Mouse (Mus musculus): Measurements from ENCODE around the gene 1520401A03Rik.
A peak's percentile ranks its signal among the peaks of the same experiment; 100 is the strongest.
"Not testable (repeated sequence)": the region's sequence is repeated elsewhere in the genome, so short reads cannot be mapped to it uniquely, and the experiment has no call there.

1520401A03Rik gene

DNA sequence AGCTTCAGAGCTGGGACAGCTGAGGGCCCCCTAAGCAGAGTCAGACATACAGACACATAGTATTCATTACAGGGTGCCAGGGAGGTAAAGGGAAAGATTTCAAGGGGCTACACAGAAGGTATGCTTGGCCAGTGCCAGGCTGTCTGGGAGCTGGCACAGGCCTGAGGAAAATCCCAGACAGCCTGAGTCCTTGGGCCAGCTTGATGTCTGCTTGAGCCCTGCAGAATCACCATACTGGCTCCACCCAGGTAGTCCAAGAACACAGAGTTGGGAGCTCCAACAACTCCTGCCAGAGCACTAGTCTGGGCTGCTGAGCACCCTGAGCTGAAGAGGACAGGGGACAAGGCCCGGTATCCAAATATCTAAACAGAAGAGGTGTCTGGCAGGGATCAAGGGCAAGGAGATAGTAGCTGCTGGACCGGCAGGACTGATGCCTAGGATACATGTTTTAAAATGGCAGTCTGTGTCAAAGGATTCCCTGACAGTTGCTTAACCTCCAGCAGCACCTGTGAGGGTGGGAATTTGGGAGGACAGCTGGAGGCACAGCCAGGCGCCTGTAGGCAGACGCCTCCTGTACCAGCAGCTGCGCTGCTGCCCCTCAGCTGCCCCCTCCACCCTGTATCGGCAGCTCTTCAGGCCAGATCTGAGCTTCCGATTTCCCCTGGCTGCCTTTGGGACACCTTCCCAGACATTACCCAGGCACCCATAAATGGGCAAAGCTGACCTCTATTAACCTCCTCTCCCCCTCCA, at the start of gene 1520401A03Rik:
TSS of gene 1520401A03Rik (minus strand) at position 408 of the 750 bp plus-strand sequence.
- no peak for DNase-seq (ENCODE audit: extremely low read depth, insufficient read length, low spot score)

DNA sequence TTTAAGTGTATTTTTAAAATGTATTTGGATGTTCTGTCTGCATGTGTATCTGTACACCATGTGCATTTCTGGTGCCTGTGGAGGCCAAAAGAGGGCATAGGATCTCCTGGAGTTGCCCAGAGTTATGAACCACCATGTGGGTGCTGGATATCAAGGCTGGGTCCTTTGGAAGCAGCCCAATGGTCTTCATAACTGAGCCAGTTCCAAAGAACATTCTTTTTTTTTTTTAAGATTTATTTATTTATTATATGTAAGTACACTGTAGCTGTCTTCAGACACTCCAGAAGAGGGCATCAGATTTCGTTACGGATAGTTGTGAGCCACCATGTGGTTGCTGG, 49.6 kb upstream of the 1520401A03Rik start:
- not testable (repeated sequence) for DNase-seq (ENCODE audit: extremely low read depth, insufficient read length, low spot score)

DNA sequence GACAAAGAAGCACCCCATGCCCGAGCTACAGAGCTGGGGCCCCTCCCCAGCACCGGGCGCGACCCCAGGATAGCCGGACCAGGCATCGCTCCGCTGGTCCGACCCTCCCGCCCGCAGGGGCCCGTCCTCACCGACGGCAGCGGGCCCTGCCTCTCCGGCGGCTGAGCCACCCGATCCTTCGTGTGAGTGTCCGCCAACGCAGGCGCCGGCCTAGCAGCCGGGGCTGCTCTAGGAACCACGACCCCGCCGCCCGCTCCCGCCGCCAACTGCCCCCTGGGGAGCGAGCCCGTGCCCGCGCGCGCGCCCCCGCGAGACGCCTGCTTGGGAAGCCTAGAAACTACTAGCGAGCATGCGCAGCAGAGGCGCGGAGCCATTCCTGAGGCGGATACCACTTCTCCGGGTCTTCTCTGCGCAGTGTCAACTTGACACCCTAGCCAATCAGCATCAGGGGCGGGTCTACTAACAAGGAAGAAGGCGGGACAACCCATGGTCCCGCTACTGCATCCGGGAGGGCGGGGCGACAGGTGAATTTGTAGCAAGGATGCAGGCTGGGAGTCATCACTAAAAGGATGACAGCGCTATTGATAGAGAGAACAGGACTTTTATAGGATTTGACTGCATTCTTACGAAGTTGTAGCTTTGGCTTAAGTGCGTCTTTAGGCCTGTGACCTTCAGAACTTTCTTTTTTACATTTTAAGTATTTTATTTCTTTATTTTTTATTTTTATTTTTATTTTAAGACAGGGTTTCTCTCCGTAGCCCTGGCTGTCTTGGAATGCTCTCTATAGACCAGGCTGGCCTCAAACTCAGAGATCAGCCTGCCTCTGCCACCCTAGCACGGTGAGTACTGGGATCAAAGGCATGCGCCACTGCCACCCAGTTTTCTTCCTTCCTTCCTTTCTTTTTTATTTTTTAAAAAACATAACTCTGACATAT, 49.0 kb upstream of the 1520401A03Rik start, which contains the start of gene Flywch1:
TSS of gene Flywch1 (minus strand) at position 319 of the 935 bp plus-strand sequence.
- DNase-seq (ENCODE audit: extremely low read depth, insufficient read length, low spot score) = peak; percentile 94

DNA sequence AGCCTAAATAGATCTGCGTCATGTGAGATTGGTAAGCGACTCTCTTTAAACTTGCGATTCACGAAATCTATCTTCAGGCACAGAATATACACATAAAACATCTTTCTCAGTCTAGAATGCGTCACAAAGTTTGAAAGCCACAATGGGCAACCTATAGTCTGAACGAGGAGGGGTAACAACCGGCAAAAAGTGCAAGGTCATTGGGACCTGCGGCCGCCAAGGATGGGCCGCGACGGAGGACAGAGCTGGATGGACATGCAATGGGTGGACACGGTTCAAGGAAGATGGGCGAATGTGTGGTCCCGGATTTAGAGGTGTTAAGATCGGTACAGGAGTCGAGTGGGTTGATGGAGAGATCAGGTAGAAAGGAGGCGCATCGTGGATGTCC, 48.3 kb upstream of the 1520401A03Rik start:
- no peak for DNase-seq (ENCODE audit: extremely low read depth, insufficient read length, low spot score)

DNA sequence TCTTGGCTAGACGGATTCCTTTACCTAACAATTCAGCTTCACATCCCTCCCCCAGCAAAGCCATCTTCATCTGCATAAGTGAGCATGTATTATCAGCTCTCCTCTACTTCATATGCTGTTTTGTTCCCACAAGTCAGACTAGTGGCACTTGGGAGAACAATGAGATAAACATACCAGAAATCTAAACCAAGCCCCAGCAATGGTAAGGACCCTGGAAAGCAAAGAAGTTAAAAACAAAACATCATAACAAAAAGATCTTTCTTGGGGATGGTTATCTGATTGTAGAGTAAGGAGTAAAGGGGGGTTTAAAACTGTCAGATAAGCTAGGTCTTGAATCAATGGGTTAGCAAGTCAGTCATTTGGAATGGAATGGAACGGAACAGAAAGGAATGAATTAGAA, 47.9 kb upstream of the 1520401A03Rik start:
- no peak for DNase-seq (ENCODE audit: extremely low read depth, insufficient read length, low spot score)

DNA sequence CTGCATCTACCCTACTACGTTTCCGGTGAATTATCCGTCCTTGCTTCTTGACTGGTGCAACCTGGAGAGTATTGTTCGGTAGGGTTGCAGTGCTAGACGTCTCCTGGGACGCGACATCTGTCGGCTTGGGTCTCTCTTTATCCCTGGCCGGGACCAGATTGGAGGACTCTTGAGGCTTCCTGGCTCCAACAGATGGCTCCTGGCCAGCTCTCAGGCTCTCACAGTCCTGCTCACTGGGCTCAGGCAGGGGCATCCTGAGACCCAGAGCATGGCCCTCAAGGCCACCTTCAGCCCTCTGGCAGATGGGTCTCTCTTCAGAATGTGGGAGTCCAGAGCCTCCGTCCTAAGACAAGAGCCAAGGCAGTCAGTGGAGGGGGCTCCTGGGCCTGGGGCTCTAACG, 40.4 kb upstream of the 1520401A03Rik start:
- DNase-seq (ENCODE audit: extremely low read depth, insufficient read length, low spot score) = no peak

DNA sequence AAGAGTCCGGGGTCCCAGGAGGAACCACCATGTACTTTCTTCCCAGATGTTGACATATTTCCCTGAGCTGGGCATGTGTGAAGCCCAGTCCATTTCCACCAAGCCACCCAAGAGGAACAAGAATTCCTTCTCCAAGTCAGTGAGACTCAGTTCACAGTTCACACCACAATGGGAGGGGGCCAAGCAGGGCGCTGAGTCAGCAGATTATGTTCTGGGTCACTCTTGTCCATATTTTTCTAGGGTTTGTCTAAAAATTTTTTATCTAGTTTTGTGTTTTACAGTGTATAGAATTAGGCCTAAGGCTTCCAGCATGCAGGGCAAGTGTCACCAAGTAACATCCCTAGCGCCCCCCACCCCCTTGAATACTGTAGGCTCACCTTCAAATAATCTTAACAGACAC, 38.6 kb upstream of the 1520401A03Rik start:
- DNase-seq (ENCODE audit: extremely low read depth, insufficient read length, low spot score) = no peak

DNA sequence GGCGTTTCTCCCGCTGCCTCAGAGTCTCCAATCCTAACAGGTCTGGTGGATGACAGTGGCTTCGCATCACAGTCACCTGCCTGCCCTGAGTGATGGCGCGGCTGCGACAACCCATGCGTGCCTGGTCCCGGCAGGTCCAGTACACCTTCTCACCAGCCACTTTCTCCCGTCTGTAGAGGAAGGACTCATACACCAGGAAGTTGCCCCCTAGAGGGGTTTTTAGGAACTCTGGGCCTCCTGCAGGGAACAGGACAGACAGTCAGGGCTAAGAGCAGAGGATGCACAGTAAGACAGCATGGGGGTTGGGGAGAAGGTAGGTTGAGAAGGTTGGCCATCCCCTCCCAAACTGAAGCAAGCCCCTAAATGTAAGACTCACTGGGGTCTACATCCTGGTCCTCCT, 37.6 kb upstream of the 1520401A03Rik start:
- no peak for DNase-seq (ENCODE audit: extremely low read depth, insufficient read length, low spot score)

DNA sequence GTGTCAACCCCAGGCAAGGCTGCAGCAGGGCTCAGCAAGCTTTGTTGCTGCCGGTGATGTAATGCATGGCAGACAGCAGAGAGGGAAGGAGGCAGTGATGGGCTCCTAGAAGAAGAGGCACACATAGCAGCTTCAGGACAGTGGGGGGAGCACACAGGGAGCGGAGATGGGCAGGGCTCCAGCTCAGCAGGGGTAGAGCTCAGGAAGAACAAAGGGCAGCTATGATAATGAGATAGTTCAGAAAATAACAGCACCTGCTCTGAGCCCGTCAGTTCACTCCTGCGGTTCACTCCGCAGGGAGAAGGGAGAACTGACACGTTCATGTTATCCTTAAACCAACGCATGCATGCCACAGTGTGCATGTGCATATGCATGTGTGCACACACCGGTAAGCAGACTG, 36.2 kb upstream of the 1520401A03Rik start:
- no peak for DNase-seq (ENCODE audit: extremely low read depth, insufficient read length, low spot score)

DNA sequence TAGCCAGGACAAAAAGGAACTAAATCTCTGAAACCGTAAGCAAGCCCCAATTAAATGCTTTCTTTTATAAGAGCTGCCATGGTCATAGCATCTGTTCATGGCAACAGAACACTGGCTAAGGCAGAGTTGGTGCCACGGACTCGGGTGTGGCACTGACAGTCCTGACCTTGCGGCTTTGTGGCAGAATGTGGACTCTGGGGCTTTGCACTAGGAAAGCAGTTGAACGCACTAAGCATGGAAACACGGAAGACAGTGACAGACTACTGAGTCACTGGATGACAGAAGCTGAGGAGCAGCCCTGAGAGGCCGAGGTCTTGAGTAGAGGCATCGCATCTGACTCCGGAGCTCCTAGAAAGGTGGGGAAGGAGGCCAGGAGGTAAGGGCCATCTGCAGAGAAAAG, 35.0 kb upstream of the 1520401A03Rik start:
- DNase-seq (ENCODE audit: extremely low read depth, insufficient read length, low spot score) = peak; percentile 63

DNA sequence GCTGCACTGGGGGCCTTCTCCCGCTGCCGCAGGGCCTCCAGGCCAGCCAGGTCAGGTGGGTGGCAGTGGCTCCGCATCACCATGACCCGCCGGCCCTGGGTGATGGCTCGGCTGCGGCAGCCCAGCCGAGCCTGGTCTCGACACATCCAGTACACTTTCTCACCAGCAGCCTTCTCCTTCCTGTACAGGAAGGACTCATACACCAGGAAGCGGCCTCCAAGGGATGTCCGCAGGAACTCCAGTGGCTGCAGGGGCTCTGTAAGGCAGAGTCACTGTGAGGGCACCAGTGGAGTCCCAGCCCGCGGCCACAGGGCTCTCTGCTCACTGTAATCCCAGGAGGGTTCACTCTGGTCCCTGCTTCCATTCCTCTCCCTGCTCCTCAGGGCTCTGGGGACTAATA, 33.1 kb upstream of the 1520401A03Rik start:
- DNase-seq (ENCODE audit: extremely low read depth, insufficient read length, low spot score) = no peak

DNA sequence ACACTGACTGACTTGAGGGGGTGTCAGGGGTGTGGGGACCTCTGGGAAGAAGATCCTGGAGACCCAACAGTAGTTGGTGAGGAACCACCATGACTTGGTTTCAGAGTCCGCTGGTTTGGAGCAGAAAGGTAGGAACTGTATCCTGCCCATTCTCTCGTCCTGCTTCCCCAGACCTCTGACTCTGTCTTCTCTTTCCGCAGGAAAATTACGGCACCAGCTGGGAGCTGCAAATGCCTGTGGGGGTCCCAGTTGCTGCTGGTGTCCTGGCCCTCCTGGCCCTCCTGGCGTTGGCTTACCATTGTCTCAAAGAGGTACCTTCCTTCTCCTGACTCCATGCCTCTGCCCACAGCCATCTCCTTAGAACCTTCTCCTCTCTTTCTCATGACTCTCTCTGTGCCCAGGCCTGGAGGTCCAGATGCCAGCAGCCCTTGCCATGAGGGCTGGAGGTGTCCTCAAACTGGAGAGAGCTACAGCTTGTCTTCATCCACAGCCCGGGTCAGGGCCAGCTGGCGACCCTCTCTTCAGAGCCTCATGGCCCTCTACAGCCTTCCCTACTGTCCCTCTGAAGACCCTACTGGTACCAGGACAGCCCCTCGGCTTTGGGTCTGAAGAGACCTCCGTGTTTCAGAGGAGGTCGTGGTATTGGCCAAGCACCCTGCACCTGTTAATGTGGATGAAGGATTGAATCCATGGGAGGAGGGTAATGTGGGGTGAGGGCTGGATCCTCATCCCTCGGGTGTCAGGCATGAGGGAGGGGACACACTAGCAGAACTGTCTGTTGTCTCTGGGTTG, 27.0 kb upstream of the 1520401A03Rik start:
- DNase-seq (ENCODE audit: extremely low read depth, insufficient read length, low spot score) = no peak

DNA sequence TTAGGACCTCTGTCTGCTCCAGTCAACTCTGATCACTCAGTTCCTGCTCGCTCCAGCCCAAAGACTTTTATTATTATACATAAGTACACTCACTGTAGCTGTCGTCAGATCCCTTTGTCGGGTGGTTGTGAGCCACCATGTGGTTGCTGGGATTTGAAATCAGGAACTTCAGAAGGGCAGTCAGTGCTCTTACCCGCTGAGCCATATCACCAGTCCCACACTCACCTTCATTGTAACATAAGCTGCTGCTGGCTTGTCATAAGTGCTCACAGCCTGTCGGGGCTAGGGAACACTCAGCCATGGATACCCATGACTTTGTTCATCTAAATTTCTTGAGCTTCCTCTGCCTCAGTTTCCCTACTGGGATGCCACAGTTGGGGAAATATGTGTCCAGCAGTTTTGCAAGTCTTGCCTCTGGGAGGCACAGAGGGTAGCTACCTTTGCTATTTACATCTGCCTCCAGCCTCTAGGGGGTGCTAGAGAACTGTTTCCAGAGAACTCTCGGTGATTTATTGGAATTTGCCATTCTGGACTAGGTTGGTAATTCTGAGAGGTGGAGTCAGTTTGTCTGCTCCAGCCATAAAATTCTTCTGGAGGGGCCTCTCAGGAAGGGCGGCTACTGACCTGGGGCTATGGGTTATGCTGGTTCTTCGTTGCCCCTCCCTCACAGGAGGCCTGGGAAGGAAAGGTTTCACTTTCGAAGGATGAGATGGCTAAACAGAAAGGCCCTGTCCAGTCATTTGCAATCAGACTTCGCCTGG, 26.2 kb upstream of the 1520401A03Rik start:
- peak; percentile 57 for DNase-seq (ENCODE audit: extremely low read depth, insufficient read length, low spot score)

DNA sequence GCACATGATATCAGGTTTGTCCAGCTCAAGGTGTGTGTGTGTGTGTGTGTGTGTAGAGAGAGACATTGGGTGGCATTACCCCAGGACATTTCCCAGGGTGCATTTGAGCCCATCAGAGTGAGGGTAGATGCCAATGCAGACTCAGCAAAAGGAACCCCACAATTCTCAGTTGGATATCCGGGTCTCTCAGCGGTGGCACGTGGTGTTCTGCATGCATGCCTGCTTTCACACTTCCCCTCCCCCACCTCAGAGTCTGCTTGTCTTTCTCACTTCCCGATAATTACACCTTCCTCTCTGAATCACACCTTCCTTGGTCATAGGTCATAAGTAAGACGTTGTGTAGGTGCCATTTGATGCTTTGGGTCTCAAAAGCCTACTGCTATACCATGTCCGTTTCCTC, 25.4 kb upstream of the 1520401A03Rik start:
- DNase-seq (ENCODE audit: extremely low read depth, insufficient read length, low spot score) = no peak

DNA sequence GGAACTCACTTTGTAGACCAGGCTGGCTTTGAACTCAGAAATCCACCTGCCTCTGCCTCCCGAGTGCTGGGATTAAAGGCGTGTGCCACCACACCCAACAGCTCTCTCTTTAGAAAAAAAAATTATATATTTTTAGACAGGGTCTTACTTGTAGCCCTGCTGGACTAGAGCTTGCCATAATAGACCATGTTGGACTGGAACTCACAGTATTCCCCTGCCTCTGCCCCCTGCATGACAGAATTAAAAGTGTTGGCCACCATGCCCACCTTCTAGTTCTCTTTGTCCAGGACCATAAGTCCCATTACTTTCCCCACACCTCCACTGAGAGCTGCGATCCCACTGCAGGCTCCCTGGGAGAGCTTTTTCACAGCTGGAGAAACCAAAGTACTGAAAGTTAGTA, 24.9 kb upstream of the 1520401A03Rik start:
- DNase-seq (ENCODE audit: extremely low read depth, insufficient read length, low spot score) = no peak

DNA sequence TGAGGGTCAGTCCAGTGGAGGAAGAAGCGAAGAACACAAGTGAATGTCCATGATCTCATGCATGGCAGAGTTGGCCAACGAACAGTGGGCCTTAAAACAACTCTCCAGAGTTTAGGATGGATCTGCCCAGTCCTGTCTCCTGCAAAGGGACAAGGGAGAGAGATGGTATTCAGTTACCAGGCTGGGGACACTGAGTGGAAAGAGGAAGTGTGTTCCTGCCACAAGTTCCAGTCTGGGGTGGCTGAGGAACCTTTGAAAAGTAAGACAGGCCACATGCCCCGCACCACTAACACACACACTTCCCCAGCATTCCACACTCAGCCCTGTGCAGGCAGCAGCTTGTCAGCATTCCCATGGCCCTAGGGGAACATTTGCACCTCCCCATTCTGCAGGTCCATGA, 24.2 kb upstream of the 1520401A03Rik start:
- DNase-seq (ENCODE audit: extremely low read depth, insufficient read length, low spot score) = no peak

DNA sequence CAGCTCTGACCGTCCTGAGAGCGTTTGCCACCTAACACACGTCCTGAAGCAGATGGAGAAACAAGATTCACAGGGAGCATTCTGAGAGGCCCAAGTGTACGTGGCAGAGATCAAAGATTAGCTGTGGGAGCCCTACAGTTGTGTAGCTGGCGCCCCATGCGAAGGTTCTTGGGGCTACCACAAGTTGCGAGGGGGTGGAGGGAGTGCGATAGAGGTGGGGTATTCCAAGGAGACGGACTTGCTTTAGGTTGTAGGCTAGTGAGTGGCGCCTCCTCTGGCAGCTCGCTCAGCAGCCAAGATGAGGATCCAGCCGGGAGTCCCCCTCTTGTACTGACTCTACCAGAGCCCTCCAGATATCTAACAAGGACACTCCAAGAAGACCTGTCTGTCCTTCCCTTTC, 23.7 kb upstream of the 1520401A03Rik start:
- DNase-seq (ENCODE audit: extremely low read depth, insufficient read length, low spot score) = no peak

DNA sequence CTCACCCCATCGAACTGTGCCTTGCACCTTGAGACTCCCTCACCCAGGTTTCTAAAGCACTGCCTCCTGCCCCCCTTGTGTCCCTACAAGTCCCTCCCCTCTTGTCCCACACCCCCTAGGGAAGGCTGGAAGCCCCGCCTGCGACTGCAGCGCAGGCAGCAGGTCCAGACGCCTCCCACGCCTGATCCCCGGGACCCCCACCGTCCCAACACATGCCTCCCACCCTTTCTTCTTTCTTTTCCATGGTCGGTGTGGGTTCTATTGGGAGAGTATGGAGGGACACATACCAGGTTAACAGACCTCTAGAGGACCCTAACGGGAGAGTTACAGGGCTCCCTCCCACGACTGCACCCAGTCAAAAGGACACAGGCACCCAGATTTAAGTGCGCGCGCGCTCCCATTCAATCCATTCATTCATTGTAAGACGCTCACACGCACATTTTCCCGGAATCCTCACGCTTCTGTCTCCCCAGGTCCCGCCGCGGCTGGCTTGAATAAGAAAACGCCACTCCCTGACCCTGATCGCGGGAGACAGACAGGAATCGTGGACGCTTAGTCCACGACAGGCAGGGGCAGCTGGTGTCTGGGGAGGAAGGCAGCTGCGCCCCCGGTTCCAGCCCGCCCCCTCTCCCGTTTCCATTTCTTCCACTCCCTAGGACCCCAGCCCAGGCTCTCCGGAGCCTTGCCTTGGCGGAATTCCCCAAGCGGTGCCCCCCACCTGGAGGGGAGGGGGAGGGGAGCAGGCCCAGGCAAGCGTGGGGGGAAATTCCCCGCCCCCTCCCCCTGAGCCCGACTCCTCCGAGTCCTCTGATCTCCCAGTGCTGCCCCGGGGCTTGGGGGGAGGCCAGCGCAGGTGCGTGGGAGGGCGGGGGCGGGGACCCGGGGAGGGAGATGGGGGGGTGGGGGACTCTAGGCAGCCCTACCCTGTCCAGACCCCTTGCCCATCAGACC, 23.0 kb upstream of the 1520401A03Rik start, which contains the start of gene Kremen2:
TSS of gene Kremen2 (minus strand) at position 533 of the 951 bp plus-strand sequence.
- no peak for DNase-seq (ENCODE audit: extremely low read depth, insufficient read length, low spot score)

DNA sequence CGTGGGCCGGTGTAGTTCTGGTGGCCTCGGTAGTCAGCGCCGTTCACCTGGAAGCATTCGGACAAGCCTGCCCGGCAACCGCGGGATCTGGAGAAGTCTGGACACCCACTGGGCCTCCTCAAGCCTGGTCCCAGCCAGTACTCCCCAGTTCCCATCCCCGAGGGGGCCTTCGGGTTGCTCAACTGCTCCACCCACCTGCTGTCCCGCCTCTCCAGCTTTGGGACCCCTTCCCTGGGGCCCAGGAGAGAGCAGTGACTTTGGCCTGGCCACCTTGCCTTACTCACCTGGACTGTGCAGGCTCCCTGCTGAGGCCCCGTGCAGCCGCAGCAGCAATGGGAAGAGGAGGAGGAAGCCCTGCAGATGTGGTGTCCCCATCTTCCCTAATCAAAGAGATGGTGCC, 22.1 kb upstream of the 1520401A03Rik start:
- DNase-seq (ENCODE audit: extremely low read depth, insufficient read length, low spot score) = no peak

Data from 3134 (cell line).